Mouse (Mus musculus) regulatory T cell (primary cell): Measurements from ENCODE around the gene Tcp11l1.

Experiments
- in situ Hi-C: fragments of 300-600 bp; cut with MboI, MseI; formaldehyde crosslinking; loops from one replicate; pipeline ENCODE4 v1.15.1; 2025; ENCODE audit warnings: high pct_unique_total_duplicates

Gene Tcp11l1

GRCm38 (mm10) chr2:104712486-104712809, 479 bp upstream of the Tcp11l1 start:
- in situ Hi-C loops: no loop called here

- in situ Hi-C loops: no loop called here
Measured at GRCm38 (mm10) chr2:104710670-104711370, 1.1 kb downstream of the Tcp11l1 start.

GRCm38 (mm10) chr2:104709786-104710337, 2.1 kb downstream of the Tcp11l1 start:
- in situ Hi-C loops: no loop called here

GRCm38 (mm10) chr2:104704355-104704754, 7.6 kb downstream of the Tcp11l1 start:
- in situ Hi-C loops: no loop called here

GRCm38 (mm10) chr2:104703158-104703557, 8.8 kb downstream of the Tcp11l1 start:
- in situ Hi-C loops: no loop called here

- in situ Hi-C loops: no loop called here
Measured at GRCm38 (mm10) chr2:104699659-104700058, 12.3 kb downstream of the Tcp11l1 start.

- in situ Hi-C loops: no loop called here
Measured at GRCm38 (mm10) chr2:104692551-104692950, 19.4 kb downstream of the Tcp11l1 start.

- in situ Hi-C loops: no loop called here
Measured at GRCm38 (mm10) chr2:104690720-104691119, 21.2 kb downstream of the Tcp11l1 start.

- in situ Hi-C loops: no loop called here
Measured at GRCm38 (mm10) chr2:104688724-104689123, 23.2 kb downstream of the Tcp11l1 start.

GRCm38 (mm10) chr2:104688321-104688720, 23.6 kb downstream of the Tcp11l1 start:
- in situ Hi-C loops: no loop called here

GRCm38 (mm10) chr2:104687261-104687660, 24.7 kb downstream of the Tcp11l1 start:
- in situ Hi-C loops: no loop called here

- in situ Hi-C loops: no loop called here
Measured at GRCm38 (mm10) chr2:104685418-104685817, 26.6 kb downstream of the Tcp11l1 start.

GRCm38 (mm10) chr2:104684771-104685170, 27.2 kb downstream of the Tcp11l1 start:
- in situ Hi-C loops: no loop called here

GRCm38 (mm10) chr2:104677326-104677725, 34.6 kb downstream of the Tcp11l1 start:
- in situ Hi-C loops: no loop called here

GRCm38 (mm10) chr2:104671724-104672123, 40.2 kb downstream of the Tcp11l1 start:
- in situ Hi-C loops: no loop called here

GRCm38 (mm10) chr2:104669122-104669804, 42.7 kb downstream of the Tcp11l1 start:
- in situ Hi-C loops: no loop called here

- in situ Hi-C loops: no loop called here
Measured at GRCm38 (mm10) chr2:104663372-104664100, 48.4 kb downstream of the Tcp11l1 start.

- in situ Hi-C loops: no loop called here
Measured at GRCm38 (mm10) chr2:104658659-104659058, 53.3 kb downstream of the Tcp11l1 start.

GRCm38 (mm10) chr2:104615985-104616711, 95.8 kb downstream of the Tcp11l1 start:
- in situ Hi-C loops: no loop called here

GRCm38 (mm10) chr2:104614786-104615185, 97.2 kb downstream of the Tcp11l1 start:
- in situ Hi-C loops: no loop called here
